Mouse (Mus musculus): ENCODE measurements at regions not wholly inside any gene's neighbourhood (a gene's known extent, or its start where the extent isn't known, plus 50 kb on each side); places are given as distances from the start of the nearest gene placed in this dataset.

DNA sequence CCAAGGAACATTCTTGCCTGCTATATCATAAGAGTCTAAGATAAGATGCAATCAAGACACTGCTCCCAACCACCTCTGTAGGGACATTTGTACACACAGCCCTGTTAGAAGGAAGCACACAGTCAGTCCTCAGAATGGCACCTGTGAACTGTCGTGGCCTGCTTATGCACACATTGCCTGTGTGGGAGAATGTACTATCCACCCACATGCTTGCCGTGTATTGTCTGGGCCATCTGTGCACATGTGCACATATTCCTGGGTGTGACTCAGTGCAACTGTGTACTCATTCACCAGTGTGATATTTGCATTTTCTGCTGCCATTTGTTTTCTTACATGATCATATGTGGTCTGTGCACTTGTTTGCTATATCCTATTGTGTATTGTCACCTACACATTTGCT is 333.8 kb upstream of the 3110018I06Rik start:
- TF ChIP-seq CHD2 (IDR thresholded peaks at IDR 0.05; ENCODE audit: low read depth, low read length) (no peak), ZNF384 (IDR thresholded peaks at IDR 0.05; ENCODE audit: low read depth, low read length) (no peak), MAFK (IDR thresholded peaks at IDR 0.05; ENCODE audit: insufficient read depth, low read depth, low read length) (no peak), ZC3H11A (IDR thresholded peaks at IDR 0.05; ENCODE audit: borderline replicate concordance, low read depth, low read length) (no peak), HCFC1 (IDR thresholded peaks at IDR 0.05; ENCODE audit: borderline replicate concordance, insufficient read depth, low read length) (no peak)

Data from ES-E14 (cell line).